Mouse (Mus musculus) hindbrain, embryonic 16.5 days (tissue): Measurements from ENCODE around the gene Prrt1. TPM values are rescaled to one million over a fixed set of nuclear protein-coding genes. Genes with fewer than 3 reads are reported as not detected.

ENCODE experiments used
- ATAC-seq: fragments of 200-750 bp; cut with Nextera tagmentation; 2 replicates; pipeline ENCODE4 v1.8.0; 2017; ENCODE audit warnings: moderate TSS enrichment, moderate library complexity
- H3K27ac ChIP-seq: fragments of 300-500 bp; sonication (generic); 2 replicates; pipeline ENCODE4 v1.5.1; 2014; ENCODE audit warnings: low read depth, mild to moderate bottlenecking, control low read depth, low read length, moderate library complexity
- H3K27me3 ChIP-seq: fragments of 300-500 bp; sonication (generic); replicated peaks from 2 replicates; pipeline ENCODE4 v1.6.1; 2014; ENCODE audit warnings: low read length; ENCODE audit not compliant: control insufficient read depth, insufficient read depth
- H3K36me3 ChIP-seq: fragments of 300-500 bp; sonication (generic); 2 replicates; pipeline ENCODE4 v1.6.1; 2014; ENCODE audit warnings: mild to moderate bottlenecking, low read length, moderate library complexity, mixed read lengths; ENCODE audit not compliant: control insufficient read depth, insufficient read depth
- H3K4me1 ChIP-seq: fragments of 300-500 bp; sonication (generic); 2 replicates; pipeline ENCODE4 v1.6.1; 2014; ENCODE audit warnings: low read depth, low read length; ENCODE audit not compliant: control insufficient read depth, insufficient read depth
- H3K4me2 ChIP-seq: fragments of 300-500 bp; sonication (generic); 2 replicates; pipeline ENCODE4 v1.6.1; 2014; ENCODE audit warnings: mild to moderate bottlenecking, low read length, control low read depth, moderate library complexity
- H3K4me3 ChIP-seq: fragments of 300-500 bp; sonication (generic); 2 replicates; pipeline ENCODE4 v1.5.1; 2014; ENCODE audit warnings: mild to moderate bottlenecking, low read length, control low read depth, moderate library complexity
- H3K9ac ChIP-seq: fragments of 300-500 bp; sonication (generic); 2 replicates; pipeline ENCODE4 v1.6.1; 2014; ENCODE audit warnings: low read depth, mild to moderate bottlenecking, control low read depth, low read length, moderate library complexity
- H3K9me3 ChIP-seq: fragments of 300-500 bp; sonication (generic); 2 replicates; pipeline ENCODE4 v1.6.1; 2014; ENCODE audit warnings: mild to moderate bottlenecking, low read length, moderate library complexity; ENCODE audit not compliant: control insufficient read depth
- WGBS: fragments of 180-500 bp; shearing (Covaris S2); extraction: QIAGEN DNeasy Blood & Tissue Kit; methylation state at CpG from one replicate; pipeline ENCODE4 v1.1.7; 2014; 5-methylcytosine and 5-hydroxymethylcytosine counted together
- polyA plus RNA-seq: library from polyadenylated mRNA; unstranded; fragments of >200 nt; fragmentation: Nextera tagmentation; extraction: Ambion mirVana; gene quantifications from 2 replicates; pipeline ENCODE4 v1.2.1, GENCODE M21; 2015

Prrt1 gene
- polyA plus RNA-seq, 1 experiment from 2014 or later = 6.8 TPM

DNA sequence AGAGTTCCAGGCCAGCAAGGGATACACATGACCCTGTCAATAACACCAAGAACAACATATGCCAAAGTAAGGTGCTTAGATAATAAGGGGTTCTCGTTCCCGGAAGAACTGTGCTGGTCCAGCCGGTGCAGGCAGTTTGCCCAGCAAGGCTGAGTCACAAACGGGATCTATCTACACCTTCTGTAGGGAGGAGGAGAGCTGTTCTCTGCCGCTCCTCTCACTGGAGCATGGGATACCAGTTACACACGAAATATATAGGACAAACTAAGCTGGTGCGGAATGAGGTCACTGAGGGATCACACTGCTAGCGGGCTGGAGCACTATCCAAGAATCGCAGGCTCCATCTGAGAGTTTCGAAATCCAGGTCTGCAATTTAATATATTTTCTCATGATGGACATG is 14.6 kb downstream of the Prrt1 start:
- H3K9ac ChIP-seq = no peak overlapping the region
- no peak for ATAC-seq

DNA sequence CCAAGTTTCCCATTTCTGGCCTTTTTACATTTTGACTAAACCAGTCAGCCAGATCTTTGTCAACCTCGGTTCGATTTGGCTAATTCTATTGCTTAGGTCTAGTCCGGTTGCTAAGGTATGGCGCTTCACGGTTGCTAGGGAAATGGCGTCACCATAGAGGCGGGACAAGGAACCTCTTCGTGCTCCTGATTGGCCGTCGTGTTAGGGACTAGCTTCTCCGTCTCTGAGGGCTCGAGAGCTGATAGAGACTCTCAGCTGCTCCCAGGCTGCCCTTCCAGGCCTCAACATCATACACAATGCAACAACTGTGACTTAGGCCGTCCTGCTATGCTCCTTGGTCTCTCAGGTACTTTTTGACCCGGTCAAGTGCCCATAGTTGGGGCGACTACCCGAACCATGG is 15.3 kb downstream of the Prrt1 start, which contains the start of gene Fkbpl:
Gene Fkbpl, plus strand, starts transcription at position 157 of the 400 bp plus-strand sequence.
- Histone ChIP-seq H3K36me3 (peaks cover 4% of the 10 kb centered on the region; the same call in 1 of the 2 replicates), H3K27ac (peak within 1 kb of the TSS; percentile 78), H3K9ac (peak within 1 kb of the TSS; percentile 75), H3K9me3 (no peaks in the 10 kb centered on the region), H3K4me1 (peaks cover 30% of the 10 kb centered on the region), H3K4me3 (peak within 1 kb of the TSS; percentile 67), H3K27me3 (no peaks in the 10 kb centered on the region), H3K4me2 (peak within 1 kb of the TSS; percentile 75)
- peak; percentile 82 for ATAC-seq
- 0% methylated on average over 16 of the region's 16 CpGs for WGBS

More for the DNA sequence above, 14.6 kb downstream of the Prrt1 start:
- H3K27ac ChIP-seq = no peak overlapping the region
- peaks cover 30% of the 10 kb centered on the region for H3K4me1 ChIP-seq
- H3K27me3 ChIP-seq = no peaks in the 10 kb centered on the region
- no peaks in the 10 kb centered on the region for H3K9me3 ChIP-seq
- 84% methylated on average over 10 of the region's 10 CpGs for WGBS
- no peak overlapping the region for H3K4me3 ChIP-seq
- no peak overlapping the region for H3K4me2 ChIP-seq
- H3K36me3 ChIP-seq = no peaks in the 10 kb centered on the region

DNA sequence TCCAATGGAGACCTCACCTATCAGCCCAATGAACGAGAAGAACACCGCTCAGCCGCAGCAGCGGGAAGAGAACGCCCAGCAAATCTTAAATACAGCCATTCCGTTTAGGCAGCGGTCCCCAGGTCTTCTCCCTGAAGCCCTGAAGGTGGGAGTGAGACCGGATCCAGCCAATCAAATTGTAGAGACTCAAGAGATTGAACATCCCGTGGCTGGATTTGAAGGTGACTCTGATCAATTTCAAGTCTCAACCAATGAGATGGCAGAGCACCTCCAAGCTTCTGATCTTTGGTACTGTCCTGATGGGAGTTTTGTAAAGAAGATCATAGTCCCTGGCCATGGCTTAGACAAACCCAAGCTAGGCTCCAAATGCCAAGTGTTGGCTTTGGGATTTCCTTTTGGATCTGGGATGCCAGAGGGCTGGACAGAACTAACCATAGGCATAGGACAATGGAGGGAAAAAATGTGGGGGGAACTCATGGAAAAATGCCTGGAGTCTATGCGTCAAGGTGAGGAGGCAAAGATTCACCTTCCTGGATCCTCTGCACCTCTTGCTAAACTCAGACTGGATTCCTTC is 16.0 kb downstream of the Prrt1 start:
- Histone ChIP-seq H3K27ac (no peak overlapping the region; the same call in 1 of the 2 replicates), H3K4me1 (peaks cover 30% of the 10 kb centered on the region), H3K27me3 (no peaks in the 10 kb centered on the region), H3K4me3 (peak overlapping the region; percentile 67), H3K36me3 (peaks cover 4% of the 10 kb centered on the region; the same call in 1 of the 2 replicates), H3K4me2 (peak overlapping the region; percentile 75), H3K9me3 (no peaks in the 10 kb centered on the region), H3K9ac (peak overlapping the region; percentile 75)
- no peak for ATAC-seq
- whole genome bisulfite sequencing = 48% methylated on average over 10 of the region's 10 CpGs

DNA sequence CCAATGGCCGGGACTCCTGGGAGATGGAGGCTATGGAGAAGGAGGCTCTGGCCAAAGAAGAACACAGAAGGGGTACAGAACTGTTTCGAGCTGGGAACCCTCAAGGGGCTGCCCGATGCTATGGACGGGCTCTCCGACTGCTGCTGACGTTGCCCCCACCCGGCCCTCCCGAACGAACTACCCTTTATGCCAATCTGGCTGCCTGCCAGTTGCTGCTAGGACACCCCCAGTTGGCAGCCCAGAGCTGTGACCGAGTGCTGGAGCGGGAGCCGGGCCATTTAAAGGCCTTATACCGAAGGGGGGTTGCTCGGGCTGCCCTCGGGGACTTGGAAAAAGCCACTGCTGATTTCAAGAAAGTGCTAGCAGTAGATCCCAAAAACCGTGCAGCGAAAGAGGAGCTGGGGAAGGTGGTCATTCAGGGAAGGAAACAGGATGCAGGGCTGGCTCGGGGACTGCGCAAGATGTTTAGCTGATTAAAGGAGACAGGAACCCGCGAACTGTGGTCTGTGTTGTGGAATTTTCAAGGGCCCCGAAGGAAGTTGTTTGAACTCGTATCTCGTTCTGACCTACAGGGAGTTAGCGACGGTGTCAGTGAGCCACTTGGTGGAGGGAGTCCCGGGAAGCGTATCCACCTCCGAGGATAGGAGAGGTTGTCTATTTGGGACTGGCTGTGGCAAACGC is 16.6 kb downstream of the Prrt1 start:
- H3K9me3 ChIP-seq = no peaks in the 10 kb centered on the region
- H3K27ac ChIP-seq = no peak overlapping the region
- no peak overlapping the region; the same call in 1 of the 2 replicates for H3K4me3 ChIP-seq
- peak overlapping the region; percentile 75 for H3K4me2 ChIP-seq
- peaks cover 10% of the 10 kb centered on the region for H3K36me3 ChIP-seq
- WGBS = 77% methylated on average over 30 of the region's 30 CpGs
- no peak overlapping the region for H3K9ac ChIP-seq
- no peak for ATAC-seq
- no peaks in the 10 kb centered on the region for H3K27me3 ChIP-seq
- H3K4me1 ChIP-seq = peaks cover 30% of the 10 kb centered on the region

DNA sequence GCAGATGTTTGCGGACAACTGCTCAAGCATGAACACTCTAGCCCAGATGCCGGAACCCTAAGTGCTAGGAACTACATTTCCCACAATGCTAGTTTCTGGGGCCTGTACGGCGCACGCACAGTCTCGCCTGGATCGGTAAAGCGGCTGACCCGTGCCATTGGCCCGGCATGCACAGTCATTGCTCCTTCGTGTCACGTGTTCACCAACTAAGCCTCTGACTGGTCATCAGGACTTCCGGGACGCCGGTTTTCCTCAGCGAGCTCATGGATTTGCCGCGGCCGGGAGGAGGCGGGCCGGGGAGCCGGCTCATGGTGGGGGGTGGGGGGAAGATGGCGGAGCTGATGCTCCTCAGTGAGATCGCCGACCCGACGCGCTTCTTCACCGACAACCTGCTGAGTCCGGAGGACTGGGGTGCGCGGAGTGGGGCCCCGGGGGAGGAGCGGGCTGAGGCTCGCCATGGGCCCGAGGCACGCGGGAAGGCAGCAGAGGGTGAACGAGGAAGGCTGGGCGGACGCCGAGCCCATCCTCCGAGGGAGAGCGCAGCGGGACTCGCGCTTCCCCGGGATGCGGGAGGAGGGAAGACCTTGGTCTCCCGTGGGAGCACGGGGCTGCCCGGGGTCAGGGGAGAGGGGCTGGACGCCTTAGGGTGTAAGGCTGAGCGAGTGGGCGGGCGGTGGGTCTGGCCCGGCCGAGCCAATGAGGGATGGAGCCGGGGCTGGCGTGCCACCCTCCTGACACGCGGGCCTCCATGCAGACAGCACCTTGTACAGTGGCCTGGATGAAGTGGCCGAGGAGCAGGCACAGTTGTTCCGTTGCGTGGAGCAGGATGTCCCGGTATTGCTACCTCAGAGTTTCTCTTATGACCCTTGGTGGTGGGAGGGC is 17.8 kb downstream of the Prrt1 start, which contains the start of gene Atf6b:
Gene Atf6b, plus strand, starts transcription at position 241 of the 882 bp plus-strand sequence.
- peak within 1 kb of the TSS; percentile 88 for H3K9ac ChIP-seq
- peak within 1 kb of the TSS; percentile 82 for H3K4me2 ChIP-seq
- H3K27ac ChIP-seq = peak within 1 kb of the TSS; percentile 76
- no peaks in the 10 kb centered on the region for H3K27me3 ChIP-seq
- under 1% methylated on average over 63 of the region's 66 CpGs for WGBS
- H3K9me3 ChIP-seq = no peaks in the 10 kb centered on the region
- peak within 1 kb of the TSS; percentile 74 for H3K4me3 ChIP-seq
- peaks cover 28% of the 10 kb centered on the region for H3K4me1 ChIP-seq
- ATAC-seq = peak; percentile 97
- peaks cover 21% of the 10 kb centered on the region for H3K36me3 ChIP-seq

DNA sequence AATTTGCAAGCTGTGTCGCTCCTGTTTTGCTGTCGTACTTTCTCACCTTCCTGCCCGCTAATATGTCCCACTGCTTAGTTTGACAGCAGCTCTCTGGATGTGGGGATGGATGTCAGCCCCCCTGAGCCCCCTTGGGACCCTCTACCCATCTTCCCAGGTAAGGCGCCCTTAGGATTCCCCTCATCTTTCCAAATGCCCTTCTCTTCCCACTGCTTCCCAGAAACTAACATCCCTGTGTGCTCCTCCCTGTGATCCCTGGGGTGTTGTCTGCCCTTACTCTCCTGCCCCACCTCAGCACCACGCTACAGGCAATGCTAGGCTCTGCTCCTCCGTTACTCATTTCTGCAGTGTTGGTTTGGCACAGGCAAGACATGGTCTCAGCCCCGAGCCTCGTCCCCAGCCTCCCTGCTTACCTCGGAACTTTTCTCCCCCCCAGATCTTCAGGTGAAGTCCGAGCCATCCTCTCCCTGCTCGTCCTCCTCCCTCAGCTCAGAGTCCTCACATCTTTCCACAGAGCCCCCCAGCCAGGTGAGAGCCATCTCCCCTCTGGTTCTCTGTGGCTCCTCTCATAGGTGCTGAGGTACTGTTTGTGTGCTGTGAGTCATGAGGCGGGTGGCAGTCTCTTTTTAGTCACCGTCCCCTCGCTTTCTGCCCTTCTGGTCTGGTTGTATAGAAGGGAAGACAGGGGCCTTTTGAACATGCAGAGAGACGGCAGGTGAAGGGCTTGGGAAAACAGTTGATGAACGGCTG is 19.0 kb downstream of the Prrt1 start:
- no peak for ATAC-seq
- Histone ChIP-seq H3K4me2 (peak overlapping the region; percentile 82), H3K27ac (no peak overlapping the region), H3K4me3 (peak overlapping the region; percentile 74), H3K9ac (no peak overlapping the region), H3K4me1 (peaks cover 28% of the 10 kb centered on the region), H3K9me3 (no peaks in the 10 kb centered on the region), H3K27me3 (no peaks in the 10 kb centered on the region), H3K36me3 (peaks cover 32% of the 10 kb centered on the region)
- WGBS = 90% methylated on average over 16 of the region's 16 CpGs

DNA sequence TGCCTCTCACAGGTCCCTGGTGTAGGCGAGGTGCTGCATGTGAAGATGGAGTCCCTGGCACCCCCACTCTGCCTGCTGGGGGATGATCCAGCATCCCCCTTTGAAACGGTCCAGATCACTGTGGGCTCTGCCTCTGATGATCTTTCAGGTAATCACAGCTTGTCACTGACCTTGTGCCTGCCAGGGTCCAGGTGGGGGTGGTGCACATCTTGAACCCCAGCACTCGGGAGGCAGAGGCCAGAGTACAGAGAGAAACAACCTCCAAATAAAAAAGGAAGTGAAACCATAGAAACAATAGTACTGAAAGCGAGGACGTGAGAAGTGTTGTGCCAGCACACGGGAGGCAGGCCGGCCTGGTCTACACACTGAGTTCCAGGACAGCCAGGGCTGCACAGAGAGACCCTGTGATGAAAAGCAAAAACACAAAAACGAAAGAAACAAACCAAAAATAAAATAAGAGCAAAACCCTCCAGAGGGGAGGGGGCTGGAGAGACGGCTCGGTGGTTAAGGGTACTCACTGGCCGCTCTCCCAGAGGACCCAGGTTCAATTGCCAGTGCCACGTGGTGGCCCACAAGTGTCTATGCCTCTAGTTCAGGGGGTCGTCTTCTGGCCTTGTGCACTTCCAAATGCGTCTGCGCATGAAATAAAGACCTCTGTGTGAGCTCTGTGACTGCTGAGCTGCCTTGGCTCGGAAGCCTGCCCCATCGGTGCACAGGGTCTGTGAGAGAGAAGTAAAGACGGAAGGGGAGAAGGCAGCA is 20.0 kb downstream of the Prrt1 start:
- no peak overlapping the region for H3K9ac ChIP-seq
- no peaks in the 10 kb centered on the region for H3K27me3 ChIP-seq
- ATAC-seq = no peak
- 91% methylated on average over 18 of the region's 18 CpGs for WGBS
- peaks cover 28% of the 10 kb centered on the region for H3K4me1 ChIP-seq
- peaks cover 36% of the 10 kb centered on the region for H3K36me3 ChIP-seq
- no peak overlapping the region for H3K4me2 ChIP-seq
- H3K27ac ChIP-seq = no peak overlapping the region
- H3K4me3 ChIP-seq = no peak overlapping the region
- H3K9me3 ChIP-seq = no peaks in the 10 kb centered on the region

DNA sequence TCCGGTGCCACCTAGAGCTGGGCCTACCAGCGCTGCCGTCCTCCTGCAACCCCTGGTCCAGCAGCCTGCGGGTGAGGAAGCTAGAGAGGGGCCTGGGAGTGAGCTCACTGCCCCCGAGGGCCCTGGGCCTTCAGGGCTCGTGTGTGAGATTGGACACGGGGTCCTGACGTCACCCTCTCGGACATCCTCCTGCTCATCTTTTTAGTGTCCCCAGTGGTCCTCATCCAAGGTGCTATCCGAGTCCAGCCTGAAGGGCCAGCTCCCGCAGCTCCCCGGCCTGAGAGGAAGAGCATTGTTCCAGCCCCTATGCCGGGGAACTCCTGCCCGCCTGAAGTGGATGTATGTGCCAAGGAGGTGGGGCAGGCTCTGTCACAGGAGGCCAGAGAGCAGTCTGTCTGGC is 21.4 kb downstream of the Prrt1 start:
- H3K9me3 ChIP-seq = no peaks in the 10 kb centered on the region
- peaks cover 24% of the 10 kb centered on the region for H3K4me1 ChIP-seq
- ATAC-seq = no peak
- H3K36me3 ChIP-seq = peaks cover 39% of the 10 kb centered on the region
- H3K4me2 ChIP-seq = no peak overlapping the region
- no peak overlapping the region for H3K27ac ChIP-seq
- H3K27me3 ChIP-seq = no peaks in the 10 kb centered on the region
- no peak overlapping the region for H3K9ac ChIP-seq
- H3K4me3 ChIP-seq = no peak overlapping the region
- WGBS = 91% methylated on average over 14 of the region's 14 CpGs
